Mouse (Mus musculus) layer of hippocampus, postnatal 25 days (tissue): ENCODE data around the gene Tmco4. TPM values are rescaled to one million over a fixed set of nuclear protein-coding genes. Genes with fewer than 3 reads are reported as not detected.

Experiments used
- DNase-seq, 2 experiments: peaks; one replicate each; pipeline ENCODE4 v3.0.0; 2022; ENCODE audit warnings: mixed read lengths in 2 of 2, low spot score in 1 of 2; ENCODE audit errors: extremely low spot score in 1 of 2
- total RNA-seq, 2 experiments: library from RNA; stranded (reverse); gene quantifications; 2 replicates each; pipeline ENCODE4 v1.2.3; 2021

The Tmco4 gene
- total RNA-seq, 2 experiments from 2014 or later = 2.8 to 3.5 TPM

DNA sequence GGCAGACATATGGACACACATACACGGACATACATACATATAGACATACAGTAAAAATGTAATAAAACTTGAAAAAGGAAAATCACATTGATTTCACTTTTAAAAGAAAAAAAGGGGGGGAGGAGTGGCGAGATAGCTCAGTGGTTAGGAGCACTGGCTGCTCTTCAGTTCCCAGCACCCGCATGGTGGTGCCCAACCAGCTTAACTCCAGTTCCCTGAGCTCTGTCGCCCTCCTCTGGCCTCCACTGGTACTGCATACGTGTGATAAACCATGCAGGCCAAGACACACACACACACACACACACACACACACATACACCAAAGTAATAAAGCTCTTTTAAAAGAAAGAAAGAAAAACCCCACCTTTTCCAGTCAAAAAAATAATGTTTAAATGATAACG lies 42.1 kb downstream of the Tmco4 start:
- DNase-seq = no peak

- no peak for DNase-seq
These were observed 45.7 kb downstream of the Tmco4 start for GRCm38 (mm10) chr4:139018388-139018787.

DNA sequence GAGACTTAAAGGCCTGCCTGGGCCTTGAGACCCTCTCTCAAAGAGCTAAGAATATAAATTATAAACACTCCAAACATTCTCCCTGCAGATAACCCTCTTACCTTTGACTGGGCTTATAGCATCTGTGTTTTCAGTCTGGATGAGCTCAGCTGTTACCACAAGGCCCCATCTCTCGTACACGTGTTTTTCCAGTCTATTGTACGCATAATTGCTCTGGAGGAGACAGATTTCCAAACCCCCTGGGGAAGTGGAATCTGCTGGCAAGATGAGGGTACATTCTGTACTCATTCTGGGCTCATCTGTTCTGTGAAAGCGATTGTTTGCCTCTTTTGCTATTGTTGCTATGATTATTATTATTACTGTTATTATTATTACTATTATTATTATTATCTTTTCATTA lies 46.3 kb downstream of the Tmco4 start:
- no peak for DNase-seq

DNA sequence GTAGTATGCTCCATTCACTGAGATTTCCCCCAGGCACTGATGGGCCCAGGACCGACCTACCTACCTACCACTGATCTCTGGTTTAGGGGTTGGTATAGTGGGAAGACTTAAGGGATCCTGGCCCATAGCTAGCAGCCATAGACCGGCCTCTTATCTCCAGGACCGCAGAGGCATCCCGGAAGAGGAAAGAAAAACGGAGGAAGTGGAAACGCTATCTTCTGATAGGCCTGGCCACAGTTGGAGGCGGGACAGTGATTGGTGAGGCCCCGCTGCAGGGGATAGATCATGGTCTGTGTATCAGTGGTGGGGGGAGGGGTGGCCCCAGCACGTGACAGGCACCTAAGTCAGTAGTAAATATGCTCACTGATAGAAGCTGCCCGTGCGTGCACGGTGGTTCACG lies 46.7 kb downstream of the Tmco4 start:
- DNase-seq = no peak

GRCm38 (mm10) chr4:139020385-139020784 lies 47.7 kb downstream of the Tmco4 start:
- DNase-seq = no peak

DNA sequence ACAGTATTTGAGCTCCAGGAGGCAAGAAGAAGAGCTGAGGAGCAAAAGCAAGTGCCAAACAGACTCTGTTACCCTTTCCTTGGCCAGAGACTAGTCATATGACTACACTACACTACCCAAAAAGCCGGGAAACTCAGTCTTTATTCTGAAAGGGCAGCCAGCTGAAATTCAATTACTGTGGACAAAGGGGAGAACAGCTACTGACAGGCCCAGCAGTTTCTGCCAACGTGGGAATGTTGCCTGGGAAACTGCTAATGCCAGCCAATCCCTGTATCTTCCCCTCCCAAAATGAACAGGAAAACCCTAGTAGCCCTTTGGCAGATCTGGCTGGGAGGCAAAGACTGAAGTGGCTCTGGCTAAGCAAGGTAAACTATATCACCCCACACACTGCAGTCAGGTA lies 51.7 kb downstream of the Tmco4 start:
- DNase-seq = peak in 1 of 2 experiments; percentile 42

DNA sequence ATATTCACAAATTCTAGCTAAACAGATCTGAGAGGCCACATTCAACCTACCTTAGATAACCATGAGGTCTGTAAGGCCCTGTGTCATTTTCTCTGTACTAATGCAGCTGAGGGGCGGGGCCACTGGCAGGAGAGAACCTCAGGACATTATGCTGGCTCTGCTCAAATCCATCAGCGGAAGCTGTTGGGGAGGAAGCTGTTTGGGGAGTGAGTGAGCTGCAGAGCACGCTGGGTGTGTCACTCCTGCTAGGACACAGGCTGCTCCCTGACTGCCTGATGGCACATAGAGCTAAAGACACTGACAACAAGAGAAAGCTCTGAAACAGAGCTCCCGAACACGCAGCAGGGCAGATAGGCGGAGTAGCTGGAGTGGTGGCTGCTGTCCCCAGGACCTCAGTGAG lies 58.0 kb downstream of the Tmco4 start:
- DNase-seq = no peak

- no peak for DNase-seq
These were observed 59.8 kb downstream of the Tmco4 start for GRCm38 (mm10) chr4:139032521-139032920.

- DNase-seq = no peak
These were observed 60.7 kb downstream of the Tmco4 start for GRCm38 (mm10) chr4:139033263-139034009.

GRCm38 (mm10) chr4:139034010-139034367 lies 61.3 kb downstream of the Tmco4 start:
- DNase-seq = no peak

DNA sequence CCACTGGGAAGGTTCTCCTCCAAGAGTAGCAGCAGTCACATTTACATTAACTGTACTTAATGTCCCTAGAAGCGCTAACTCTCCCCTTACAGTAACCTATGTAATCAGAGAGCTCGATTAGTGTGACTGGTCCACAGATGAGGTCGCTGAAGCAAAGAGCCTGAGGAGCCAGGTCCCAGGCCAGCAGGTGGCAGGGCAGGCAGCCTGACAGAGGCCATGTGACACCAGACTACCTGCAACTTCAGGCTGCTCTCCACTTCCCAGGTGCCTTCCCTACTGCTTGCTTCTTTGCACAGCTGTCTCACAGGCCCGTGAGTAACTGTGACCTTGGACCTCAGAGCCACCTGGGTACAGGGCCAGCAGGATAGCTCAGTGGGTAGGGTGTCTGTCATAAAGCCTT lies 61.9 kb downstream of the Tmco4 start:
- no peak for DNase-seq

DNA sequence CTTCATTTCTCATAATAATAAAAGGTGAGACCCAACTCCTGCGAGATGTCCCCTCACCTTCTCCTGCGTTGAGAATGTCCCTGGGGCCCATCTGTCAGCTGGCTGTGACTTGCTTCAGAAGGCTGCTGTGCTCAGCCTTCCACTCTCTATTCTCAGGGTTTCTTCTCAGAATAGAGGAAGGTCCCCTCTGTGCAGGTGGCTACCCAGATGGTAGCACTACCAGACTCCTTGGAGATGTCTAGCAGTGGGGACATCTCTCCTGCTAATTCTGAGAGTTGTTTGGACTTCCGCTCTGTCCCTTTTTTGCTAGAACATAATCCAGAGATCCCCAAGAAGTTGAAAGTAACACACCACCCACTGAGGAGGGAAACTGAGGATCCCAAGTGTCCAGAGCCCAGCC lies 62.3 kb downstream of the Tmco4 start:
- no peak for DNase-seq

- DNase-seq = peak in 1 of 2 experiments; percentile 13
These were observed 63.1 kb downstream of the Tmco4 start for GRCm38 (mm10) chr4:139035799-139036198.

DNA sequence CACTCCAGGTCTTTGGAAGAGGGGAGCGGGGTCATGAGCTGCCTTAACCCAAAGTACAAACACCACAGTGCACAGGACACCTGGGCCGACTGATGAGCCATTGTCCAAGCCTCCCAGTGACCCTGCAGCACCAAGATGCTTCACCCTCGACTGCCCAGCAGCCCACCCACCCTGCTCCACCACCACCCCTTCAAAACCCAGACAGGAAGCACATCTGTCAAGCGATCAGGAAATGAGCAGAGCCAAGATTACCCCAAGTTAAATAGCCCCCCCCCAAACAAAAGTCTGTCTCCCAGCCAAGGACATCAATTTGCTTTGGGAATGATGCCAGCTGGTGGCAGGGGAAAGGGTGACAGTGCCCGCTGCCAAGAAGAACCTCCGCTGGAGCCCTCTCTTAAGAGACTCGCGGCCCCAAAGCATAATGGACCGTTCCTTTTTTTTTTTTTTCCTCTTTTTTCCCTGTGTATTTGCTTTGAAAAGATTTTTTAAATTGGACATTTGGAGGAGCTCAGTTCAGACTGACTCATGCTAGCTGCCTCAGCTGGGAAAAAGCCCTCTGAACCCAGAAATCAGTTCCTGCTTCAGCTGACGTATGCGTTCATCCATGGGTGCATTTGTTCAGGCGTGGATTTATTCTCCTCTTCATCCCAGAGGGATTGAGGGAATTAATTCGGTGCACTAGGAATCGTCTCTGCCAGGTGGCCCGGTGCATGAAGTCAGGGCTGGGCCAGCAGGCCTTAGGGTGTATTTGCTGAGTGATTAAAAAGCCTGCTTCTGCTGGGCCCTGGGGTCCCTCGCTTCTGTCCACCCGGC lies 65.3 kb downstream of the Tmco4 start:
- DNase-seq = peak in 1 of 2 experiments; percentile 24

DNA sequence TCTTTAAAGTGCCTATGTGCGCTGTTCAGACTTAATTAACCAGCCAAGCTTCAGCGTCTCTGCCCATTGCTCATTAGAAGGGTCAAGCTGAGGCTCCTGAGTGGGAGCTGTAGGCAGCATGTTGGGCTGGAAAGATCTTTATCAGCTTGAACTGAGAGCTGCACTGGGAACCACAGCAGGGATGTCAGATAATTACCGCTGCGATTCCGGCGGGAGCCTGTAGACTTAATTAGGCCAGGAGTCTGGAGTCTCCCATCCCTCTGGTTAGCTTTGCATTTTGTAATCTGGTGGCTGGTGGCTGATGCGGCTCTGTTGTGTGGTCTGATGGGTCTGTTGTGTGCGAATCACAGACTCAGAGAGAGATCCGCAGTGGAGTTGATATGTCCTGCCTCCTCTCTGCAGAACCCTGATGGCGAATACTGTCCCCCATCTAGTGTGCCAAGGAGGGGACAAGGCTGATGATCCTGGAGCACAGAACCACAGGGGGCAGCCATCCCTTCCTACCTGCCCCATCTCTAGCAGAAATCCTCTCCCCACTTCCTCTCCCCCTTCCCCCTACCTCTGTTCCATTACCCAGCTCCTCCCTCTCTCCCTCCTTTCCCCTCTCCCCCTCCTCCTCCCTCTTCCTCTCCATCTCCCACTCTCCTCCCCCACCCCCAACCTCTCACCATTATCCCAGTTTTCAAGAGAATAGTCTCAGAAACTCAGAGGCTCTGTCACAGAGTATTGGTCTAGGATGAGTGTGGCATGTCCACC lies 67.6 kb downstream of the Tmco4 start:
- DNase-seq = no peak

- DNase-seq = no peak
These were observed 69.9 kb downstream of the Tmco4 start for GRCm38 (mm10) chr4:139042611-139043010.

DNA sequence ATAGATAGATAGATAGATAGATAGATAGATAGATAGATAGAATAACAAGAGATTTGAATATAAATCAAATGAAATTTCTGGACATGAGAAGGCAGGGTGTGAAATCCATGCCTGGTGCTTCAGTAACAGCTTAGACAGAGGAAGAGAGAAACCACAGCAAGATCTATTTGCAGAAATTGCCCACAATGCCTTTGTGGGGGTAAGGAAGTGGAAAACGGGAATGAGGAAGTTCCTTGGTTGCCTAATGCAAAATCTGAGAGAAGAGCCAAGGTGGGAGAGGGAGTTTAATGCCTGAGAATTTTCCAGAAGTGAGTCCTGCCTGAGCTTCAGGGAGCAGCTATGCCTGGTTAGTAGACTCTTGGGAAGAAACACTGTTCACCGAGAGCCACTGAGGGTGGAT lies 70.9 kb downstream of the Tmco4 start:
- no peak for DNase-seq

- no peak for DNase-seq
These were observed 71.9 kb downstream of the Tmco4 start for GRCm38 (mm10) chr4:139044566-139044965.

GRCm38 (mm10) chr4:139046354-139046753 lies 73.7 kb downstream of the Tmco4 start:
- DNase-seq = no peak

GRCm38 (mm10) chr4:139048518-139048917 lies 75.8 kb downstream of the Tmco4 start:
- no peak for DNase-seq

- no peak for DNase-seq
These were observed 80.1 kb downstream of the Tmco4 start for GRCm38 (mm10) chr4:139052796-139053195.
